Mouse (Mus musculus): Measurements from ENCODE around the gene Dbndd2. TPM values are rescaled to one million over a fixed set of nuclear protein-coding genes. Genes with fewer than 3 reads are reported as not detected.

Gene Dbndd2
- polyA plus RNA-seq, 1 experiment from 2014 or later = 8.8 TPM

DNA sequence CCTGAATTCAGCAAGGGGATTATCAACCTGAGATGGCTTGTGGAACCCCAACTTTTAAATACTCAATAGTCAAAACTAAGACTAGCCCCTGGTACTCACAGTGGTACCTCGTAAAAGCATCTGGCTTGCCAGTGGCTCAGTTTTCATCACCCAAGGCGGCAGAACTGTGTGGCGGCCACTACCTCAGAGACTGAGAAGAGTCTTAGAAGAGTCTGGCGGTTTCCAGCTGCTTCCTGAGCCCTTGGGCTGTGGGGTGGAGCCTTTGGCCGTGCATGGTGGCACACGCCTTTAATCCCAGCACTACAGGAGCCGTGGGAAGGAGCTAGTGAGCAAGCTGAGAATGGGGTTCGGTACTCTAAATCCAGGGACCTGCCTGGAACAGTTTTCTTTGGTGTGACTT lies 36.4 kb downstream of the Dbndd2 start:
- no peak overlapping the region for H3K9ac ChIP-seq
- H3K27ac ChIP-seq = 0 out of 2 replicates have a peak overlapping the region, but pooled peaks have one; percentile 1
- no peaks in the 10 kb centered on the region for H3K36me3 ChIP-seq
- no peak overlapping the region for H3K4me3 ChIP-seq
- no peaks in the 10 kb centered on the region for H3K27me3 ChIP-seq
- ATAC-seq (ENCODE audit: borderline replicate concordance, extremely low read depth, low FRiP score, low TSS enrichment) = no peak
- 0 out of 2 replicates have a peak, but pooled peaks cover 17% of the 10 kb centered on the region for H3K4me1 ChIP-seq
- peak overlapping the region; percentile 13 for H3K4me2 ChIP-seq
- WGBS = 30% methylated on average over 8 of the region's 8 CpGs
- H3K9me3 ChIP-seq = no peaks in the 10 kb centered on the region

- no peak overlapping the region for H3K4me3 ChIP-seq
- 75% methylated on average over 10 of the region's 10 CpGs for WGBS
- ATAC-seq (ENCODE audit: borderline replicate concordance, extremely low read depth, low FRiP score, low TSS enrichment) = no peak
- no peak overlapping the region for H3K9ac ChIP-seq
- H3K27me3 ChIP-seq = no peaks in the 10 kb centered on the region
- H3K9me3 ChIP-seq = no peaks in the 10 kb centered on the region
- no peaks in the 10 kb centered on the region for H3K36me3 ChIP-seq
- 0 out of 2 replicates have a peak, but pooled peaks cover 12% of the 10 kb centered on the region for H3K4me1 ChIP-seq
- no peak overlapping the region for H3K27ac ChIP-seq
- no peak overlapping the region for H3K4me2 ChIP-seq
These were observed 37.4 kb downstream of the Dbndd2 start for GRCm38 (mm10) chr2:164523301-164523773.

DNA sequence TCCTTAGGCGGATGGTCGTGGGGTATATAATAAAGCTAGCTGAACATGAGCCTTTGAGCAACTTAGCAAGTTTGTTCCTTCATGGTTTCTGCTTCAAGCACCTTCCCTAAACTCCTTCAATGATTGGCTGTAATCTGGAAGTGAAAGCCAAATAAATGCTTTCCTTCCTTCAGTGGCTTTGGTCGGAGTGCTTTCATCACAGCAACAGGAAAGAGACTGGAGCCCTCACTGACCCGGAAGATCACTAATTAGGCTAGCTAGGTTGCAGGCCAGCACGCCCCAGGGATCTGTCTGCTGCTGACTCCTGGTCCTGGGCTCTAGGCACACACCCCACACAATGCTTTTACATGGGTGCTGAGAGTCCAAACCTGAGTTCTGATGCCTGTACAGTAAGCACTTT lies 42.7 kb downstream of the Dbndd2 start:
- H3K4me2 ChIP-seq = no peak overlapping the region
- H3K27ac ChIP-seq = no peak overlapping the region
- no peaks in the 10 kb centered on the region for H3K36me3 ChIP-seq
- ATAC-seq (ENCODE audit: borderline replicate concordance, extremely low read depth, low FRiP score, low TSS enrichment) = no peak
- no peaks in the 10 kb centered on the region for H3K4me1 ChIP-seq
- H3K4me3 ChIP-seq = no peak overlapping the region
- 69% methylated on average over 5 of the region's 5 CpGs for WGBS
- no peaks in the 10 kb centered on the region for H3K27me3 ChIP-seq
- no peak overlapping the region for H3K9ac ChIP-seq
- no peaks in the 10 kb centered on the region for H3K9me3 ChIP-seq

- Histone ChIP-seq H3K27ac (no peak overlapping the region), H3K27me3 (no peaks in the 10 kb centered on the region), H3K36me3 (no peaks in the 10 kb centered on the region), H3K4me3 (no peak overlapping the region), H3K9ac (no peak overlapping the region), H3K4me1 (no peaks in the 10 kb centered on the region), H3K4me2 (no peak overlapping the region), H3K9me3 (no peaks in the 10 kb centered on the region)
- 3% methylated on average over 3 of the region's 3 CpGs for WGBS
- ATAC-seq (ENCODE audit: borderline replicate concordance, extremely low read depth, low FRiP score, low TSS enrichment) = no peak
These were observed 45.3 kb downstream of the Dbndd2 start for GRCm38 (mm10) chr2:164531169-164531568.

- WGBS = 73% methylated on average over 10 of the region's 10 CpGs
- H3K4me2 ChIP-seq = no peak overlapping the region
- no peak overlapping the region for H3K27ac ChIP-seq
- no peak overlapping the region for H3K4me3 ChIP-seq
- H3K9me3 ChIP-seq = no peaks in the 10 kb centered on the region
- no peaks in the 10 kb centered on the region for H3K4me1 ChIP-seq
- no peaks in the 10 kb centered on the region for H3K27me3 ChIP-seq
- H3K9ac ChIP-seq = no peak overlapping the region
- ATAC-seq (ENCODE audit: borderline replicate concordance, extremely low read depth, low FRiP score, low TSS enrichment) = no peak
- no peaks in the 10 kb centered on the region for H3K36me3 ChIP-seq
These were observed 48.4 kb downstream of the Dbndd2 start for GRCm38 (mm10) chr2:164534315-164534714.

DNA sequence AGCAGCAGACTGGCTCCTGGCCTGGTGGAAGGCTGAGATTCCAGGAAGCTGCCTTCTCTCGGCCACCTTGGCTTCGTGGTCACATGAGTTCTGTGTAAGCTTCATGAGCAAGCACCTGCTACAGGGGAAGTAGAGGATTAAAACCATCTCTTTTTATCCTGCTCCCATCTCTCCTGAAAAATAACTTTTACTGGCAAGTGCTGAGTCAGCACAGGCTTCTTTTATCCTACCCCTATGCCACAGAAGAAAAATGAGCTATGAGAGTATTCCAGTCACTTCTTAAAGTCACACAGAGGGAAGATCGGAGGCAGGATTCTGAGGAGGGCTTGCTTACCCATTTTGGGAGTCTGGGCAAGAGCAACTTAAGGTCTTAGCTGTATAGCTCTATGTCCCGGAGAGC lies 51.1 kb downstream of the Dbndd2 start:
- Histone ChIP-seq H3K4me1 (peaks cover 14% of the 10 kb centered on the region), H3K27ac (no peak overlapping the region), H3K9me3 (no peaks in the 10 kb centered on the region), H3K36me3 (no peaks in the 10 kb centered on the region), H3K27me3 (no peaks in the 10 kb centered on the region), H3K9ac (no peak overlapping the region), H3K4me2 (no peak overlapping the region), H3K4me3 (no peak overlapping the region)
- WGBS = 65% methylated on average over 4 of the region's 4 CpGs
- no peak for ATAC-seq (ENCODE audit: borderline replicate concordance, extremely low read depth, low FRiP score, low TSS enrichment)

DNA sequence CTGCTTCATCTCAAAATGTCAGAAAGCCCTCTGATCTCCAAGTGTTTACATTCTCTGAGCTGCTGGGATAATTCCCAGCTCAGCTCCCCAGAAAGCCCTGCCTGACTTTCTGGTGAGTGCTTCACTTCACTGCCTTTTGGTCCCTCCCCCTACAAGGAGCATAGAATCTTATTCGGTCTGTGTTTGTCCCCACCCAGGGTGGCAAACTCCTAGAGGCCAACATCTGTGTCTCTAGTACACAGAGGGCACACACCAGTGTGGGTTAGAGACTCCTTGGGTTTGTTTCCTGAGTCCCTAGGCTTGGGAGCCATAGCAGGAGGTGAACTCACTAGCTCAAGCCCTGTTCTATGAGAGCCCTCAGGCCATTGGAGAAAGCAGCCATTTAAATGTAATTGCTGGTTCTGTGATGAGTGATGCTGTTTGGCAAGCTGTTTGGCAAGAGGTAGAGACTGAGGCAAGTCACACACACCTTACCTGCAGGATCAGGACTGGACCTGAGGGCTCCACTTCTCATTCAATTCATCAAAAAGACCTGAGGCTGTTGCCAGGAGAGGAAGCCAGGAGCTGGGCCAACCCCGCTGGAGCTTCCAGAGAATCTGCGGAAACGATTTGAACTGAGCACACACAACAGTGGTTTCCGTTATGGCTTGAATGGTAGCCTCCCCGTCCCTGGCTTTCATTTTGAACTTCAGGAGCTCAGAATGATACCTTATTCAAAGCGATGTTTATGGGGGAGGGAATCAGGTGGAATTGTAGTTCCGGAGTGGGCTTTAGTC lies 54.9 kb downstream of the Dbndd2 start:
- peak; percentile 70; the same call in 1 of the 2 replicates for ATAC-seq (ENCODE audit: borderline replicate concordance, extremely low read depth, low FRiP score, low TSS enrichment)
- Histone ChIP-seq H3K4me1 (peaks cover 18% of the 10 kb centered on the region), H3K27ac (peak overlapping the region; percentile 79), H3K27me3 (no peaks in the 10 kb centered on the region), H3K36me3 (no peaks in the 10 kb centered on the region), H3K4me3 (no peak overlapping the region), H3K9ac (no peak overlapping the region), H3K9me3 (no peaks in the 10 kb centered on the region), H3K4me2 (no peak overlapping the region)
- 25% methylated on average over 8 of the region's 8 CpGs for WGBS

GRCm38 (mm10) chr2:164542132-164542531 lies 56.2 kb downstream of the Dbndd2 start:
- H3K4me2 ChIP-seq = no peak overlapping the region
- peaks cover 18% of the 10 kb centered on the region for H3K4me1 ChIP-seq
- H3K36me3 ChIP-seq = no peaks in the 10 kb centered on the region
- H3K27ac ChIP-seq = no peak overlapping the region
- ATAC-seq (ENCODE audit: borderline replicate concordance, extremely low read depth, low FRiP score, low TSS enrichment) = no peak
- no peak overlapping the region for H3K9ac ChIP-seq
- H3K9me3 ChIP-seq = no peaks in the 10 kb centered on the region
- no peak overlapping the region for H3K4me3 ChIP-seq
- WGBS = 53% methylated on average over 5 of the region's 5 CpGs
- H3K27me3 ChIP-seq = no peaks in the 10 kb centered on the region

- no peak for ATAC-seq (ENCODE audit: borderline replicate concordance, extremely low read depth, low FRiP score, low TSS enrichment)
- 73% methylated on average over 7 of the region's 7 CpGs for WGBS
- H3K4me1 ChIP-seq = peaks cover 18% of the 10 kb centered on the region
These were observed 56.7 kb downstream of the Dbndd2 start for GRCm38 (mm10) chr2:164542598-164542997.

More at GRCm38 (mm10) chr2:164542598-164542997, 56.7 kb downstream of the Dbndd2 start:
- H3K27ac ChIP-seq = no peak overlapping the region
- H3K4me3 ChIP-seq = no peak overlapping the region
- no peaks in the 10 kb centered on the region for H3K9me3 ChIP-seq
- no peaks in the 10 kb centered on the region for H3K36me3 ChIP-seq
- no peaks in the 10 kb centered on the region for H3K27me3 ChIP-seq
- no peak overlapping the region for H3K4me2 ChIP-seq
- no peak overlapping the region for H3K9ac ChIP-seq

Other genes starting within 250 kb of the Dbndd2 start
- not detected in 2 replicates for gene Svs2, start 247.6 kb upstream of the Dbndd2 start, polyA plus RNA-seq (2015; fragmentation: Nextera tagmentation; extraction: Ambion mirVana)
- not detected in 2 replicates for gene Svs3b, start 229.5 kb upstream of the Dbndd2 start, polyA plus RNA-seq (2015; fragmentation: Nextera tagmentation; extraction: Ambion mirVana)
- gene Svs4, start 207.6 kb upstream of the Dbndd2 start, polyA plus RNA-seq (2015; fragmentation: Nextera tagmentation; extraction: Ambion mirVana) = not detected in 2 replicates
- gene Svs3a, start 196.8 kb upstream of the Dbndd2 start, polyA plus RNA-seq (2015; fragmentation: Nextera tagmentation; extraction: Ambion mirVana) = not detected in 2 replicates
- gene Svs6, start 169.4 kb upstream of the Dbndd2 start, polyA plus RNA-seq (2015; fragmentation: Nextera tagmentation; extraction: Ambion mirVana) = not detected in 2 replicates
- gene Svs5, start 153.4 kb upstream of the Dbndd2 start, polyA plus RNA-seq (2015; fragmentation: Nextera tagmentation; extraction: Ambion mirVana) = not detected in 2 replicates
- 1.4 and 1.6 TPM in 2 replicates for gene Slpi, start 97.0 kb upstream of the Dbndd2 start, polyA plus RNA-seq (2015; fragmentation: Nextera tagmentation; extraction: Ambion mirVana)
- 9.4 and 10.7 TPM in 2 replicates for gene Rbpjl, start 83.0 kb upstream of the Dbndd2 start, polyA plus RNA-seq (2015; fragmentation: Nextera tagmentation; extraction: Ambion mirVana)
- gene Matn4, start 80.9 kb upstream of the Dbndd2 start, polyA plus RNA-seq (2015; fragmentation: Nextera tagmentation; extraction: Ambion mirVana) = 41.3 and 42.7 TPM in 2 replicates
- gene Sdc4, start 42.2 kb upstream of the Dbndd2 start, polyA plus RNA-seq (2015; fragmentation: Nextera tagmentation; extraction: Ambion mirVana) = 161 and 178 TPM in 2 replicates
- 65.8 and 69.0 TPM in 2 replicates for gene Sys1, start 29.1 kb upstream of the Dbndd2 start, polyA plus RNA-seq (2015; fragmentation: Nextera tagmentation; extraction: Ambion mirVana)
- 17.1 and 17.6 TPM in 2 replicates for gene Gm20458, start 25.1 kb upstream of the Dbndd2 start, polyA plus RNA-seq (2015; fragmentation: Nextera tagmentation; extraction: Ambion mirVana)
- gene Trp53tg5, start 12.4 kb upstream of the Dbndd2 start, polyA plus RNA-seq (2015; fragmentation: Nextera tagmentation; extraction: Ambion mirVana) = not detected in 2 replicates
- 60.8 and 64.6 TPM in 2 replicates for gene Pigt, start 11.4 kb downstream of the Dbndd2 start, polyA plus RNA-seq (2015; fragmentation: Nextera tagmentation; extraction: Ambion mirVana)
- gene Wfdc2, start 76.3 kb downstream of the Dbndd2 start, polyA plus RNA-seq (2015; fragmentation: Nextera tagmentation; extraction: Ambion mirVana) = 404 and 415 TPM in 2 replicates
- gene Spint3, start 87.4 kb downstream of the Dbndd2 start, polyA plus RNA-seq (2015; fragmentation: Nextera tagmentation; extraction: Ambion mirVana) = not detected in 2 replicates
- gene Wfdc6a, start 99.3 kb downstream of the Dbndd2 start, polyA plus RNA-seq (2015; fragmentation: Nextera tagmentation; extraction: Ambion mirVana) = 0.77 and 0.95 TPM in 2 replicates
- gene Eppin, start 107.5 kb downstream of the Dbndd2 start, polyA plus RNA-seq (2015; fragmentation: Nextera tagmentation; extraction: Ambion mirVana) = not detected in 2 replicates
- not detected in 2 replicates for gene Wfdc6b, start 127.4 kb downstream of the Dbndd2 start, polyA plus RNA-seq (2015; fragmentation: Nextera tagmentation; extraction: Ambion mirVana)
- gene Wfdc8, start 127.5 kb downstream of the Dbndd2 start, polyA plus RNA-seq (2015; fragmentation: Nextera tagmentation; extraction: Ambion mirVana) = not detected in 2 replicates
- not detected in 2 replicates for gene Wfdc16, start 152.7 kb downstream of the Dbndd2 start, polyA plus RNA-seq (2015; fragmentation: Nextera tagmentation; extraction: Ambion mirVana)
- not detected in 2 replicates for gene Wfdc10, start 169.9 kb downstream of the Dbndd2 start, polyA plus RNA-seq (2015; fragmentation: Nextera tagmentation; extraction: Ambion mirVana)
- not detected in 2 replicates for gene Wfdc9, start 170.5 kb downstream of the Dbndd2 start, polyA plus RNA-seq (2015; fragmentation: Nextera tagmentation; extraction: Ambion mirVana)
- not detected in 2 replicates for gene Wfdc11, start 188.0 kb downstream of the Dbndd2 start, polyA plus RNA-seq (2015; fragmentation: Nextera tagmentation; extraction: Ambion mirVana)
- gene Wfdc13, start 199.0 kb downstream of the Dbndd2 start, polyA plus RNA-seq (2015; fragmentation: Nextera tagmentation; extraction: Ambion mirVana) = 0.20 and 0.22 TPM in 2 replicates
- gene Spint4, start 212.4 kb downstream of the Dbndd2 start, polyA plus RNA-seq (2015; fragmentation: Nextera tagmentation; extraction: Ambion mirVana) = not detected in 2 replicates
- gene Spint5, start 229.2 kb downstream of the Dbndd2 start, polyA plus RNA-seq (2015; fragmentation: Nextera tagmentation; extraction: Ambion mirVana) = not detected in 2 replicates